In the genomic region with DNA sequence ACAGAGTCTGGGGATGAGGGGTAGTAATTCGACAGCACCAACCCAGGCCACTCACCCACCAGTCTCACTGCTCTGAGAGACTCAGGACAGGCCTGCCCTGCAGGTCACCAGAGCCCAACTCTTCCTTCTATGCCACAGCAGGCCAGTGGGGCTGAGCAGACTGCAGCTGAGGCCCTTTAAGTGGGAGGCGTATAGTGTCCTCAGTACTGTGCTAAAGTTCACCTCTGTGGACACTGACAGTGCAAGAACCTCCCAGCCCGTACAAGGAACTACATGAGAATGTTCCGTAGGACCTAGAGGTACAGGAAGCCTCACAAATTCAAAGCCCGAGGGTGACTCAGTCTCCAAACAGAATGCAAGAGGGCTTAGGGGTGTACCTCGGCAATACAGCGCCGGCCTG, we compare ENCODE assay signal across 9 mouse cellular contexts.
A peak's percentile ranks its signal among the peaks of the same experiment; 100 is the strongest.
DNase-seq lines count a peak whose midpoint lies in the region; ATAC-seq lines count a peak whose summit lies in the region.
"Had no signal": no experiment of that assay in that cellular context is flagged by ENCODE, and none has a peak within 500 bp of the region (broad histone marks: within the 10 kb centered on the region; RNA-seq: fewer than 3 reads in every experiment).

No protein-coding gene starts in this region.

- no peak overlapping the region for H3K4me3 ChIP-seq in heart, embryonic 15.5 days
- no peak overlapping the region for H3K4me3 ChIP-seq in embryonic facial prominence, embryonic 12.5 days
- H3K4me3 ChIP-seq in midbrain, embryonic 13.5 days (replicated peaks): no peak overlapping the region
- H3K4me3 ChIP-seq: myocyte had no signal

- DNase-seq in heart, postnatal 10 days: no peak
- peak; percentile 44 for DNase-seq in kidney, adult 18-20 months
- DNase-seq in adrenal gland, adult (ENCODE audit: inconsistent age in 2 of 2, low spot score in 1 of 2): no peak

- H3K9ac ChIP-seq in heart, embryonic 15.5 days: no peak overlapping the region
- H3K9ac ChIP-seq in embryonic facial prominence, embryonic 12.5 days: no peak overlapping the region
- H3K9ac ChIP-seq in midbrain, embryonic 13.5 days (replicated peaks): peak overlapping the region; percentile 61; the same call in 1 of the 2 replicates

- ATAC-seq in heart, embryonic 15.5 days (replicated peaks; ENCODE audit: insufficient number of reproducible peaks, insufficient read depth, low FRiP score, low read depth): no peak
- ATAC-seq in embryonic facial prominence, embryonic 12.5 days (ENCODE audit: insufficient number of reproducible peaks, insufficient read depth, low FRiP score, low TSS enrichment): no peak
- ATAC-seq in midbrain, embryonic 13.5 days: 0 out of 2 replicates have a peak, but pooled peaks have one; percentile 12
- ATAC-seq in erythroblast, adult 5-6 weeks (replicated peaks; ENCODE audit: low FRiP score, poor library complexity, severe bottlenecking): no peak
- ATAC-seq in megakaryocyte-erythroid progenitor cell, adult 5-6 weeks (replicated peaks; ENCODE audit: low FRiP score, low TSS enrichment, poor library complexity, severe bottlenecking): no peak

- intact Hi-C loops in heart, postnatal 10 days (cut with DNase I): no loop called here

- no peaks in the 10 kb centered on the region for H3K36me3 ChIP-seq in heart, embryonic 15.5 days
- H3K36me3 ChIP-seq in embryonic facial prominence, embryonic 12.5 days: no peaks in the 10 kb centered on the region
- no peaks in the 10 kb centered on the region for H3K36me3 ChIP-seq in midbrain, embryonic 13.5 days

- peak overlapping the region; percentile 80 for H3K27ac ChIP-seq in heart, embryonic 15.5 days
- H3K27ac ChIP-seq in embryonic facial prominence, embryonic 12.5 days: peak overlapping the region; percentile 12; the same call in 1 of the 2 replicates
- peak overlapping the region; percentile 91 for H3K27ac ChIP-seq in midbrain, embryonic 13.5 days

- no peak overlapping the region for H3K4me2 ChIP-seq in heart, embryonic 15.5 days
- H3K4me2 ChIP-seq in embryonic facial prominence, embryonic 12.5 days (replicated peaks): no peak overlapping the region
- H3K4me2 ChIP-seq in midbrain, embryonic 13.5 days (replicated peaks): no peak overlapping the region

- H3K4me1 ChIP-seq in heart, embryonic 15.5 days (replicated peaks): peaks cover 69% of the 10 kb centered on the region
- H3K4me1 ChIP-seq in embryonic facial prominence, embryonic 12.5 days: peaks cover 27% of the 10 kb centered on the region
- peaks cover 46% of the 10 kb centered on the region for H3K4me1 ChIP-seq in midbrain, embryonic 13.5 days (replicated peaks)

- H3K27me3 ChIP-seq in heart, embryonic 15.5 days: no peaks in the 10 kb centered on the region
- no peaks in the 10 kb centered on the region for H3K27me3 ChIP-seq in embryonic facial prominence, embryonic 12.5 days
- no peaks in the 10 kb centered on the region for H3K27me3 ChIP-seq in midbrain, embryonic 13.5 days

- WGBS in heart, embryonic 15.5 days: 74% methylated on average over 8 of the region's 8 CpGs
- WGBS in embryonic facial prominence, embryonic 12.5 days: 76% methylated on average over 8 of the region's 8 CpGs
- 81% methylated on average over 8 of the region's 8 CpGs for WGBS in midbrain, embryonic 13.5 days

- no peaks in the 10 kb centered on the region for H3K9me3 ChIP-seq in heart, embryonic 15.5 days (replicated peaks)
- H3K9me3 ChIP-seq in embryonic facial prominence, embryonic 12.5 days: no peaks in the 10 kb centered on the region
- no peaks in the 10 kb centered on the region for H3K9me3 ChIP-seq in midbrain, embryonic 13.5 days

Comparison
In these comparisons a context has a peak if more than half of its experiments do, and no peak if none do; other contexts are left out.
1. H3K27ac ChIP-seq: peak in every context shown above with its lines; median percentile 91 in midbrain, embryonic 13.5 days; 80 in heart, embryonic 15.5 days; 12 in embryonic facial prominence, embryonic 12.5 days.